Mouse (Mus musculus) ovary, adult 2 months (tissue): ENCODE results near the gene Slc9a3r1. TPM values are rescaled to one million over a fixed set of nuclear protein-coding genes. Genes with fewer than 3 reads are reported as not detected.

Experiments
- polyA plus RNA-seq: library from polyadenylated mRNA; depleted of rRNA; stranded (reverse); fragments of >200 nt; gene quantifications from 2 replicates; pipeline ENCODE4 v1.2.3, GENCODE M21; 2012; rRNA removed

Slc9a3r1 gene
- 62.3 and 69.3 TPM in 2 replicates for polyA plus RNA-seq

DNA sequence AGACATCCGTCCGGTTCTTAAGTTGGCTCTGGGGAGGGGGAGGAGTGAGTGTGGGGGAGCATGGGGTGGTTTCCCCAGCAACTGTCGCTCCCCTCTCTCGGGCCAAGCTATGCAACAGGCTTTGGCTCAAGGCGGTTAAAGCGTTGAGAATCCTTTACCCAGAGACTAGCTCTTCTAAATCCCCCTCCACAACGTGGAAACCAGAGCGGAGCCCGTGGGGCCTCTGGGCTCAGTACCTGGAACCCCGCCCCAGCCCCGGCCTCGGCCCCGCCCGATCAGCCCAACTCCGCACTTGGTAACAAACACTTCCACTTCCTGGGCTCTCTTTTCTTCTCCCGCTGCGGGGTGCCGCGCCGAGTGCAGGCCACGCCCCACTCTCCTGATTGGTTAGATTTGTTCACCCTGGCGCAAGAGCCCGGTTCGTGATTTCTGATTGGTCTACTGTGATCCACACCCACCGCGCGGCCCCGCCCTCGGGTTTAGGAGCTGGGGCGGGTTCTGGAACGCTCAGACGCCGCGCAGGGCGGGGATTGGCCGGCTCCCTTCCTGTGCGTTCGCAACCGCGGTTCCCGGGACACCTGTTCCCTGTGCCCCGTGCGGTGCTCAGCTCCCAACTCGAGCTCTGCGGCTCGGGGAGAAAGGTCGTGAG, at the start of gene Slc9a3r1:
Gene Slc9a3r1 (plus strand): TSS at position 510 of the 649 bp plus-strand sequence.

DNA sequence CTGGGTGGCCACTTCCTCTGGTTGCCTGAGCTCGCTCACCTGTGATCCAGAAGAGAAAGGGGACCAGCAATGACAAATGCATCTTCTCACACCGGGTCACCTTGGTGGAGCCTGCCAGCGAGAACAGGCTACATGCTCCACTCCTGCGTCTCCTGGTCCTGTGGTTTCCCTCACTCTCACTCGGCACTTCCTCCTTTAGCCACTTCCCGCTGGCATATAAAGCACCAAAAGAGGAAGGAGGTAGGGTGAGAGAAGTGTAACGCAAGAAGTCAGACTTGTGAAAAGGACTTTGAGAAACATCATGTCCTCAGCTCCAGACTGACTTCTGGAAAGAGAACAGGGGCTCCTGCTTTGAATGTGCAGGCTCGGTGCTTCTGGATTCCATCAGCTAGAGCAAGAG, 29.3 kb upstream of the Slc9a3r1 start, which contains the start of gene Cd300lf:
Gene Cd300lf (minus strand): TSS at position 193 of the 400 bp plus-strand sequence.

DNA sequence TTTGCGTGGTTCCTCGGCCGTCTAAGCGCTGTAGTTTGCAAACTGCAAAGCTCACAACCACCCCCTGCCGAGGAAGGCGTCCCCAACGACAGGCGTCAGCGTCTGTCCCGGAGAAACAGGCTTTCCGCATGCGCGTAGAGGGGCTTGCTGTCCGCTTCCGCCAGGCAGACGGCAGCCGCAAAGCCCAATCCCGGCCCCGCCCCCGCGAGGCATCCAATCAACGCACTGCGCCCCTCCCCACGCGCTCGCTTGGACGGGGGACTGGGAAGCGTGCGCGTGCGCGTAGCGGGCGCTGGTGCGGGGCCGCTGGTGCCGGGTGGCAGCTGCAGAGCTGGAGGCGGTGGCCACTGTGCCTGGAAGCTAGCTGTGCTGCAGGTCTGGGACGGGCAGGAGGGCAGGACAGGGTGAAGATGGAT, 24.1 kb downstream of the Slc9a3r1 start, which contains the start of gene Tmem104:
Gene Tmem104 (plus strand): TSS at position 264 of the 416 bp plus-strand sequence.

DNA sequence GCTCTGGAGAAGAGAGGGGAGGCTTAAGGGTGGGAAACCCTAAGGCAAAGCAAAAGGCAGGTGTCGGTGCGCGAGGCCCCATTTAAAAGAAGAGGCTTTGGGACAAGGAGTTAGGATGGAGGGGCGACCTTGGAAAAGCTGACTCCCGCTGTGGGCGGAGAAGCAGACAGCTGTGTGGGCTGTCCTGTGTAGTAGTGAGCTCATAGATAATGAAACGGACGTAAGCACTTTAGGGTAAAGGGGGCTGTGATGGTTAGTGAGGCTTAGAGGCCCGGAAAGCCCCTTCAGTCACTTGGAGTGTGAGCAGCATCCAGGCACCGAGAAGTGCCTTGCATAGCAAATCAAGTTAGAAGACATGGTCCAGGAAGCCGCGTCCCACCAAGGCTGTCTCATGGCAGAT, 24.6 kb downstream of the Slc9a3r1 start, which contains the start of gene Nat9:
Gene Nat9 (minus strand): TSS at position 167 of the 400 bp plus-strand sequence.

Other genes with a start within 250 kb of the Slc9a3r1 start
- gene Cd300lb, start 229.0 kb upstream of the Slc9a3r1 start, polyA plus RNA-seq, result 1.1 and 1.4 TPM in 2 replicates
- 0.36 TPM in 1 of 2 replicates, not detected in the other for gene Cd300c, start 194.2 kb upstream of the Slc9a3r1 start, polyA plus RNA-seq
- 1.3 and 1.7 TPM in 2 replicates for gene Cd300ld, start 173.4 kb upstream of the Slc9a3r1 start, polyA plus RNA-seq
- gene Cd300c2, start 161.5 kb upstream of the Slc9a3r1 start, polyA plus RNA-seq, result 4.0 and 5.3 TPM in 2 replicates
- gene Cd300ld2, start 147.1 kb upstream of the Slc9a3r1 start, polyA plus RNA-seq, result 0.28 TPM in 1 of 2 replicates, not detected in the other
- gene Cd300ld4, start 136.3 kb upstream of the Slc9a3r1 start, polyA plus RNA-seq, result 1.4 and 1.7 TPM in 2 replicates
- gene Cd300ld5, start 125.6 kb upstream of the Slc9a3r1 start, polyA plus RNA-seq, result 0.68 and 1.7 TPM in 2 replicates
- 12.6 and 13.7 TPM in 2 replicates for gene Cd300ld3, start 114.9 kb upstream of the Slc9a3r1 start, polyA plus RNA-seq
- 0.25 and 0.31 TPM in 2 replicates for gene Cd300e, start 101.2 kb upstream of the Slc9a3r1 start, polyA plus RNA-seq
- 2.0 and 2.7 TPM in 2 replicates for gene Rab37, start 71.9 kb upstream of the Slc9a3r1 start, polyA plus RNA-seq
- gene Cd300lf, start 29.3 kb upstream of the Slc9a3r1 start, polyA plus RNA-seq, result 1.3 and 1.5 TPM in 2 replicates
- 25.3 and 25.6 TPM in 2 replicates for gene Tmem104, start 24.1 kb downstream of the Slc9a3r1 start, polyA plus RNA-seq
- 40.2 and 52.1 TPM in 2 replicates for gene Nat9, start 24.5 kb downstream of the Slc9a3r1 start, polyA plus RNA-seq
- 14.8 and 16.5 TPM in 2 replicates for gene Grin2c, start 103.9 kb downstream of the Slc9a3r1 start, polyA plus RNA-seq
- gene Fdxr, start 113.7 kb downstream of the Slc9a3r1 start, polyA plus RNA-seq, result 341 and 408 TPM in 2 replicates
- 45.9 and 48.3 TPM in 2 replicates for gene Fads6, start 134.3 kb downstream of the Slc9a3r1 start, polyA plus RNA-seq
- 0.07 and 0.10 TPM in 2 replicates for gene Otop2, start 143.8 kb downstream of the Slc9a3r1 start, polyA plus RNA-seq
- 9.8 and 10.6 TPM in 2 replicates for gene Ush1g, start 158.7 kb downstream of the Slc9a3r1 start, polyA plus RNA-seq
- gene Otop3, start 171.4 kb downstream of the Slc9a3r1 start, polyA plus RNA-seq, result not detected in 2 replicates
- gene Hid1, start 204.4 kb downstream of the Slc9a3r1 start, polyA plus RNA-seq, result 20.6 and 25.5 TPM in 2 replicates
- 38.3 and 39.4 TPM in 2 replicates for gene Cdr2l, start 218.6 kb downstream of the Slc9a3r1 start, polyA plus RNA-seq
- gene Mrpl58, start 240.4 kb downstream of the Slc9a3r1 start, polyA plus RNA-seq, result 82.6 and 93.1 TPM in 2 replicates